Mouse (Mus musculus): ENCODE measurements around the gene Ccr9.
"Not testable (repeated sequence)": the region's sequence is repeated elsewhere in the genome, so short reads cannot be mapped to it uniquely, and the experiment has no call there.

Gene Ccr9

GRCm38 (mm10) chr9:123716301-123716700 lies 38.1 kb downstream of the Ccr9 start:
- no peak for DNase-seq (ENCODE audit: low read depth, low spot score)

GRCm38 (mm10) chr9:123717186-123718008 lies 39.2 kb downstream of the Ccr9 start, which contains the start of gene Lztfl1:
Lztfl1 (minus strand) TSS chr9:123717697.
- peak; percentile 98 for DNase-seq (ENCODE audit: low read depth, low spot score)

GRCm38 (mm10) chr9:123722737-123723493 lies 44.7 kb downstream of the Ccr9 start:
- DNase-seq (ENCODE audit: low read depth, low spot score), result no peak

GRCm38 (mm10) chr9:123731271-123731670 lies 53.0 kb downstream of the Ccr9 start:
- no peak for DNase-seq (ENCODE audit: low read depth, low spot score)

GRCm38 (mm10) chr9:123734133-123734532 lies 55.9 kb downstream of the Ccr9 start:
- DNase-seq (ENCODE audit: low read depth, low spot score), result no peak

- DNase-seq (ENCODE audit: low read depth, low spot score), result no peak
Observed at GRCm38 (mm10) chr9:123740799-123741198, 62.6 kb downstream of the Ccr9 start.

- not testable (repeated sequence) for DNase-seq (ENCODE audit: low read depth, low spot score)
Observed at GRCm38 (mm10) chr9:123749687-123750086, 71.4 kb downstream of the Ccr9 start.

GRCm38 (mm10) chr9:123754333-123754732 lies 76.1 kb downstream of the Ccr9 start:
- DNase-seq (ENCODE audit: low read depth, low spot score), result no peak

- no peak for DNase-seq (ENCODE audit: low read depth, low spot score)
Observed at GRCm38 (mm10) chr9:123756752-123757151, 78.5 kb downstream of the Ccr9 start.

- no peak for DNase-seq (ENCODE audit: low read depth, low spot score)
Observed at GRCm38 (mm10) chr9:123757326-123757725, 79.1 kb downstream of the Ccr9 start.

GRCm38 (mm10) chr9:123758156-123758555 lies 79.9 kb downstream of the Ccr9 start:
- no peak for DNase-seq (ENCODE audit: low read depth, low spot score)

GRCm38 (mm10) chr9:123758645-123759044 lies 80.4 kb downstream of the Ccr9 start:
- no peak for DNase-seq (ENCODE audit: low read depth, low spot score)

GRCm38 (mm10) chr9:123760806-123761205 lies 82.6 kb downstream of the Ccr9 start:
- no peak for DNase-seq (ENCODE audit: low read depth, low spot score)

- DNase-seq (ENCODE audit: low read depth, low spot score), result no peak
Observed at GRCm38 (mm10) chr9:123762886-123763285, 84.6 kb downstream of the Ccr9 start.

- DNase-seq (ENCODE audit: low read depth, low spot score), result no peak
Observed at GRCm38 (mm10) chr9:123763771-123764170, 85.5 kb downstream of the Ccr9 start.

- DNase-seq (ENCODE audit: low read depth, low spot score), result no peak
Observed at GRCm38 (mm10) chr9:123766996-123767395, 88.8 kb downstream of the Ccr9 start.

- no peak for DNase-seq (ENCODE audit: low read depth, low spot score)
Observed at GRCm38 (mm10) chr9:123768443-123768842, 90.2 kb downstream of the Ccr9 start.

GRCm38 (mm10) chr9:123769532-123769931 lies 91.3 kb downstream of the Ccr9 start:
- DNase-seq (ENCODE audit: low read depth, low spot score), result no peak

- not testable (repeated sequence) for DNase-seq (ENCODE audit: low read depth, low spot score)
Observed at GRCm38 (mm10) chr9:123773299-123773698, 95.1 kb downstream of the Ccr9 start.

- DNase-seq (ENCODE audit: low read depth, low spot score), result no peak
Observed at GRCm38 (mm10) chr9:123788855-123789529, 110.8 kb downstream of the Ccr9 start.

- DNase-seq (ENCODE audit: low read depth, low spot score), result no peak
Observed at GRCm38 (mm10) chr9:123796174-123796573, 117.9 kb downstream of the Ccr9 start.

GRCm38 (mm10) chr9:123801527-123801926 lies 123.3 kb downstream of the Ccr9 start:
- DNase-seq (ENCODE audit: low read depth, low spot score), result no peak

Measured in brain, embryonic 18.5 days (tissue).